Mouse (Mus musculus) spleen, adult 2 months (tissue): ENCODE data around the gene Olfr18.

Experiments
- CTCF ChIP-seq: fragments of 200-500 bp; IDR thresholded peaks from 2 replicates; pipeline ENCODE4 v1.5.1; 2011; ENCODE audit warnings: mild to moderate bottlenecking, inconsistent platforms; ENCODE audit not compliant: insufficient read depth, insufficient read length, insufficient replicate concordance; ENCODE audit errors: extremely low read depth
- POLR2A ChIP-seq: fragments of 200-500 bp; IDR thresholded peaks from 2 replicates; pipeline ENCODE4 v1.6.1; 2011; ENCODE audit warnings: low read depth, low read length, inconsistent platforms

GRCm38 (mm10) chr9:20367311-20367710, 31.4 kb upstream of the Olfr18 start:
- TF ChIP-seq POLR2A (no peak), CTCF (no peak)
